In the genomic region with DNA sequence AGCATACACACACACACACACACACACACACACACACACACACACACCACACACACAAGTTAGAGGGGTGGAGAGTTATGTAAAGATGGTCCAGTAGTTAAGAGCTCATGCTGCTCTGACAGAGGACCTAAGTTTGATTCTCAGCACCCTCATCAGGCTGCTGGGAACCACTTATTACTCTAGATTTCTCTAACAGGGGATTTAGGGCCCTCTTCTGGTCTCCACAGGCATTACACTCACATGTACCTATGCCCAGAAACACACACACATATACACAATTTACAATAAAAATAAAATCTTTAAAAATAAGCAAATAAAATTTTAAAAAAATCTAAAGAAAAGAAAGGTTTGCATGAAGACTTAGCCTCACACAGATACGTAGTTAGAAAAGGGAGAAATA, we compare ENCODE assay signal across 29 mouse cellular contexts. TPM values are rescaled to one million over a fixed set of nuclear protein-coding genes. Genes with fewer than 3 reads are reported as not detected.
A peak's percentile ranks its signal among the peaks of the same experiment; 100 is the strongest.
DNase-seq lines count a peak whose midpoint lies in the region; ATAC-seq and TF ChIP-seq lines count a peak whose summit lies in the region.
"Had no signal": no experiment of that assay in that cellular context is flagged by ENCODE, and none has a peak within 500 bp of the region (broad histone marks: within the 10 kb centered on the region; RNA-seq: fewer than 3 reads in every experiment).

No protein-coding gene starts in this region.

- no peak overlapping the region for H3K4me2 ChIP-seq in intestine, postnatal 0 days (replicated peaks; ENCODE audit: low read depth)
- no peak overlapping the region for H3K4me2 ChIP-seq in intestine, embryonic 16.5 days (ENCODE audit: low read depth, low read length)
- no peak overlapping the region for H3K4me2 ChIP-seq in midbrain, embryonic 11.5 days
- no peak overlapping the region for H3K4me2 ChIP-seq in midbrain, embryonic 14.5 days (ENCODE audit: low read length)
- H3K4me2 ChIP-seq in stomach, postnatal 0 days (replicated peaks; ENCODE audit: low read depth): no peak overlapping the region
- H3K4me2 ChIP-seq: embryonic facial prominence, embryonic 13.5 days; forebrain, embryonic 13.5 days; heart, embryonic 11.5 days; hindbrain, embryonic 13.5 days had no signal

- WGBS in intestine, postnatal 0 days: 98% methylated on average over 1 of the region's 1 CpGs
- 100% methylated on average over 1 of the region's 1 CpGs for WGBS in intestine, embryonic 16.5 days
- WGBS in midbrain, embryonic 11.5 days: 98% methylated on average over 1 of the region's 1 CpGs
- 100% methylated on average over 1 of the region's 1 CpGs for WGBS in midbrain, embryonic 14.5 days
- 93% methylated on average over 1 of the region's 1 CpGs for WGBS in stomach, postnatal 0 days
- 97% methylated on average over 1 of the region's 1 CpGs for WGBS in heart, adult 2 months

- H3K36me3 ChIP-seq in intestine, postnatal 0 days (ENCODE audit: control insufficient read depth, insufficient read depth): no peaks in the 10 kb centered on the region
- H3K36me3 ChIP-seq in intestine, embryonic 16.5 days (ENCODE audit: control insufficient read depth, insufficient read depth, low read length): no peaks in the 10 kb centered on the region
- no peaks in the 10 kb centered on the region for H3K36me3 ChIP-seq in midbrain, embryonic 11.5 days (ENCODE audit: control insufficient read depth, insufficient read depth, low read length)
- H3K36me3 ChIP-seq in midbrain, embryonic 14.5 days (ENCODE audit: control insufficient read depth, insufficient read depth, low read length): no peaks in the 10 kb centered on the region
- H3K36me3 ChIP-seq in stomach, postnatal 0 days (ENCODE audit: control insufficient read depth, insufficient read depth, low read length): no peaks in the 10 kb centered on the region
- no peaks in the 10 kb centered on the region for H3K36me3 ChIP-seq in heart, adult 2 months (ENCODE audit: control insufficient read depth, insufficient read depth, low read length)
- H3K36me3 ChIP-seq: embryonic facial prominence, embryonic 10.5 days; embryonic facial prominence, embryonic 13.5 days; hindbrain, embryonic 10.5 days; hindbrain, embryonic 13.5 days had no signal

- TF ChIP-seq CTCF in intestine, postnatal 0 days (IDR thresholded peaks at IDR 0.05; ENCODE audit: low read depth): peak; percentile 18; the same call in 1 of the 2 replicates
- peak; percentile 14; the same call in 1 of the 2 replicates for TF ChIP-seq CTCF in stomach, postnatal 0 days (IDR thresholded peaks at IDR 0.05; ENCODE audit: low read depth)
- TF ChIP-seq CTCF in heart, adult 2 months (IDR thresholded peaks at IDR 0.05): no peak

- ATAC-seq in intestine, postnatal 0 days: no peak
- no peak for ATAC-seq in intestine, embryonic 16.5 days
- ATAC-seq in midbrain, embryonic 11.5 days (ENCODE audit: low FRiP score): no peak
- ATAC-seq in midbrain, embryonic 14.5 days (ENCODE audit: low FRiP score, low TSS enrichment): no peak
- no peak for ATAC-seq in stomach, postnatal 0 days (ENCODE audit: low FRiP score, low TSS enrichment)
- no peak for ATAC-seq in cerebellum, adult (ENCODE audit: insufficient number of reproducible peaks, low FRiP score, low TSS enrichment)
- ATAC-seq: forebrain, embryonic 13.5 days; forebrain, embryonic 16.5 days; hindbrain, embryonic 16.5 days; inflammation-experienced regulatory T-cells, adult 6 months had no signal

- no peak overlapping the region for H3K4me3 ChIP-seq in intestine, postnatal 0 days (ENCODE audit: low read depth, low read length)
- no peak overlapping the region for H3K4me3 ChIP-seq in intestine, embryonic 16.5 days (ENCODE audit: low read length)
- no peak overlapping the region for H3K4me3 ChIP-seq in midbrain, embryonic 11.5 days (ENCODE audit: low read depth, low read length)
- no peak overlapping the region for H3K4me3 ChIP-seq in midbrain, embryonic 14.5 days (replicated peaks; ENCODE audit: low read depth, low read length)
- H3K4me3 ChIP-seq in stomach, postnatal 0 days (ENCODE audit: low read depth, low read length): no peak overlapping the region
- no peak overlapping the region for H3K4me3 ChIP-seq in heart, adult 2 months
- H3K4me3 ChIP-seq: embryonic facial prominence, embryonic 10.5 days; embryonic facial prominence, embryonic 13.5 days; erythroblast, embryonic 14.5 days; forebrain, embryonic 13.5 days; hindbrain, embryonic 10.5 days; hindbrain, embryonic 13.5 days had no signal

- no peak overlapping the region for H3K9ac ChIP-seq in intestine, postnatal 0 days (ENCODE audit: low read depth, low read length)
- no peak overlapping the region for H3K9ac ChIP-seq in intestine, embryonic 16.5 days (ENCODE audit: low read depth, low read length)
- no peak overlapping the region for H3K9ac ChIP-seq in midbrain, embryonic 11.5 days (ENCODE audit: low read length)
- no peak overlapping the region for H3K9ac ChIP-seq in midbrain, embryonic 14.5 days (replicated peaks; ENCODE audit: low read length)
- no peak overlapping the region for H3K9ac ChIP-seq in stomach, postnatal 0 days (ENCODE audit: low read length)
- no peak overlapping the region for H3K9ac ChIP-seq in heart, adult 2 months (ENCODE audit: low read depth, low read length)
- H3K9ac ChIP-seq: embryonic facial prominence, embryonic 13.5 days; forebrain, embryonic 13.5 days; hindbrain, embryonic 13.5 days had no signal

- TF ChIP-seq EP300 in stomach, postnatal 0 days (optimal IDR thresholded peaks at IDR 0.05): no peak
- no peak for TF ChIP-seq EP300 in heart, adult 2 months (IDR thresholded peaks at IDR 0.05; ENCODE audit: insufficient read depth, low read depth, low read length)

- H3K4me1 ChIP-seq in intestine, postnatal 0 days (replicated peaks; ENCODE audit: control insufficient read depth, insufficient read depth, low read length): no peaks in the 10 kb centered on the region
- no peaks in the 10 kb centered on the region for H3K4me1 ChIP-seq in intestine, embryonic 16.5 days (ENCODE audit: control insufficient read depth, insufficient read depth, low read length)
- no peaks in the 10 kb centered on the region for H3K4me1 ChIP-seq in midbrain, embryonic 11.5 days (ENCODE audit: control insufficient read depth, insufficient read depth, low read length)
- H3K4me1 ChIP-seq in midbrain, embryonic 14.5 days (ENCODE audit: control insufficient read depth, insufficient read depth, low read length): no peaks in the 10 kb centered on the region
- no peaks in the 10 kb centered on the region for H3K4me1 ChIP-seq in stomach, postnatal 0 days (replicated peaks; ENCODE audit: control insufficient read depth, insufficient read depth)
- no peaks in the 10 kb centered on the region for H3K4me1 ChIP-seq in heart, adult 2 months (ENCODE audit: control insufficient read depth, insufficient read depth, low read length)
- H3K4me1 ChIP-seq: embryonic facial prominence, embryonic 13.5 days; forebrain, embryonic 13.5 days; hindbrain, embryonic 13.5 days had no signal

- no peaks in the 10 kb centered on the region for H3K9me3 ChIP-seq in intestine, postnatal 0 days (ENCODE audit: control insufficient read depth)
- H3K9me3 ChIP-seq in intestine, embryonic 16.5 days (ENCODE audit: control insufficient read depth, low read length): no peaks in the 10 kb centered on the region
- no peaks in the 10 kb centered on the region for H3K9me3 ChIP-seq in midbrain, embryonic 11.5 days (ENCODE audit: control insufficient read depth, low read length)
- H3K9me3 ChIP-seq in midbrain, embryonic 14.5 days (ENCODE audit: control insufficient read depth, low read length): no peaks in the 10 kb centered on the region
- H3K9me3 ChIP-seq in stomach, postnatal 0 days (ENCODE audit: control insufficient read depth, low read length): no peaks in the 10 kb centered on the region
- H3K9me3 ChIP-seq: embryonic facial prominence, embryonic 10.5 days; embryonic facial prominence, embryonic 13.5 days; forebrain, embryonic 13.5 days; hindbrain, embryonic 13.5 days had no signal

- H3K27me3 ChIP-seq in intestine, postnatal 0 days (replicated peaks; ENCODE audit: control insufficient read depth, insufficient read depth, low read length): no peaks in the 10 kb centered on the region
- no peaks in the 10 kb centered on the region for H3K27me3 ChIP-seq in intestine, embryonic 16.5 days (replicated peaks; ENCODE audit: control insufficient read depth, insufficient read depth, low read length)
- no peaks in the 10 kb centered on the region for H3K27me3 ChIP-seq in midbrain, embryonic 11.5 days (ENCODE audit: control insufficient read depth, insufficient read depth, low read length)
- H3K27me3 ChIP-seq in midbrain, embryonic 14.5 days (ENCODE audit: control insufficient read depth, insufficient read depth, low read length): no peaks in the 10 kb centered on the region
- H3K27me3 ChIP-seq in stomach, postnatal 0 days (ENCODE audit: control insufficient read depth, insufficient read depth, low read length): no peaks in the 10 kb centered on the region
- H3K27me3 ChIP-seq in heart, adult 2 months (ENCODE audit: control insufficient read depth, insufficient read depth, low read length): no peaks in the 10 kb centered on the region
- H3K27me3 ChIP-seq: embryonic facial prominence, embryonic 13.5 days; forebrain, embryonic 13.5 days; hindbrain, embryonic 13.5 days had no signal

- no peak for TF ChIP-seq POLR2A in heart, adult 2 months (IDR thresholded peaks at IDR 0.05; ENCODE audit: insufficient read depth, low read depth, low read length)

- peak; percentile 10 for DNase-seq in midbrain, embryonic 11.5 days (ENCODE audit: low spot score, missing footprints)
- no peak for DNase-seq in midbrain, embryonic 14.5 days
- peak; percentile 67 for DNase-seq in R1 (ENCODE audit: low read depth, low spot score)
- DNase-seq in stomach, postnatal 0 days (ENCODE audit: low spot score): no peak
- no peak for DNase-seq in heart, adult 2 months
- DNase-seq: adrenal gland, adult 2 months; adrenal gland, postnatal 14 days; B cell, adult 2 months; cerebellum, adult 11-12 months; cerebellum, adult 8-10 months; cerebellum, postnatal 10 days; cerebellum, postnatal 36 days; embryo, embryonic 11 days; gastrocnemius, postnatal 10 days; gastrocnemius, postnatal 36 days; kidney, adult 11 months had no signal

- H3K27ac ChIP-seq in intestine, postnatal 0 days (ENCODE audit: low read depth, low read length): no peak overlapping the region
- no peak overlapping the region for H3K27ac ChIP-seq in intestine, embryonic 16.5 days (ENCODE audit: low read length)
- H3K27ac ChIP-seq in midbrain, embryonic 11.5 days (ENCODE audit: low read depth, low read length): no peak overlapping the region
- H3K27ac ChIP-seq in midbrain, embryonic 14.5 days (replicated peaks; ENCODE audit: low read depth, low read length): no peak overlapping the region
- H3K27ac ChIP-seq in stomach, postnatal 0 days (replicated peaks): no peak overlapping the region
- no peak overlapping the region for H3K27ac ChIP-seq in heart, adult 2 months
- H3K27ac ChIP-seq: embryonic facial prominence, embryonic 10.5 days; embryonic facial prominence, embryonic 13.5 days; forebrain, embryonic 13.5 days; hindbrain, embryonic 10.5 days; hindbrain, embryonic 13.5 days had no signal

- no peaks in the 10 kb centered on the region for H3K79me2 ChIP-seq in heart, adult 2 months (replicated peaks; ENCODE audit: control insufficient read depth, insufficient read depth, low read length)

- intact Hi-C loops in heart, adult 2 months (cut with DNase I): loop anchor here (10.0 kb wide), 1 partner anchor 371 kb away; a partner anchor contains a TSS

RNA-seq across cellular contexts. Expression of a gene that starts 4.3 kb away (rescaled TPM):
- polyA plus RNA-seq in intestine, postnatal 0 days (2015; fragmentation: Nextera tagmentation; extraction: Ambion mirVana): 4.2 and 4.3 TPM in 2 replicates
- 5.1 and 5.2 TPM in 2 replicates for polyA plus RNA-seq in intestine, embryonic 16.5 days (2015; fragmentation: Nextera tagmentation; extraction: Ambion mirVana)
- 9.5 TPM in 2 replicates for polyA plus RNA-seq in midbrain, embryonic 11.5 days (2014; fragmentation: Nextera tagmentation; extraction: Ambion mirVana)
- polyA plus RNA-seq in midbrain, embryonic 14.5 days (2014; fragmentation: Nextera tagmentation; extraction: Ambion mirVana): 15.3 and 20.2 TPM in 2 replicates
- polyA plus RNA-seq in stomach, postnatal 0 days (2015; fragmentation: Nextera tagmentation; extraction: Ambion mirVana): 2.9 and 3.2 TPM in 2 replicates
- total RNA-seq in heart, adult 2 months (2021): 10 to 100 TPM; 12.8 to 15.8 TPM
- 10.5 and 17.0 TPM in 2 replicates for polyA plus RNA-seq in heart, adult 2 months (2012; rRNA removed)

Comparison
In these comparisons a context has a peak if more than half of its experiments do, and no peak if none do; other contexts are left out.
1. DNase-seq: peak in midbrain, embryonic 11.5 days (single experiment) and R1 (single experiment); none in midbrain, embryonic 14.5 days (single experiment), stomach, postnatal 0 days (single experiment) and heart, adult 2 months (0 of 2).